Mouse (Mus musculus) myocyte (in vitro differentiated cells): ENCODE data around the gene Vsig10. TPM values are rescaled to one million over a fixed set of nuclear protein-coding genes. Genes with fewer than 3 reads are reported as not detected.
"Not testable (repeated sequence)": the region's sequence is repeated elsewhere in the genome, so short reads cannot be mapped to it uniquely, and the experiment has no call there.

Experiments
- H3K27me3 ChIP-seq: one replicate; pipeline ENCODE4 v1.6.1; 2011; ENCODE audit not compliant: control insufficient read depth, insufficient read depth, insufficient read length
- H3K36me3 ChIP-seq: one replicate; pipeline ENCODE4 v1.6.1; 2011; ENCODE audit not compliant: control insufficient read depth, insufficient read depth
- H3K4me2 ChIP-seq: one replicate; pipeline ENCODE4 v1.6.1; 2011; ENCODE audit warnings: low read depth, control low read depth
- H3K4me3 ChIP-seq: one replicate; pipeline ENCODE4 v1.5.1; 2011; ENCODE audit warnings: mild to moderate bottlenecking, control low read depth, moderate library complexity
- H3K79me2 ChIP-seq: one replicate; pipeline ENCODE4 v1.6.1; 2011; ENCODE audit not compliant: control insufficient read depth, insufficient read depth
- H3ac ChIP-seq: one replicate; pipeline ENCODE4 v1.6.1; 2011; ENCODE audit not compliant: control insufficient read depth, insufficient read length
- CEBPB ChIP-seq: IDR thresholded peaks from 2 replicates; pipeline ENCODE4 v1.6.1; 2011; ENCODE audit warnings: mild to moderate bottlenecking, moderate library complexity; ENCODE audit not compliant: poor library complexity, insufficient read depth, severe bottlenecking
- E2F4 ChIP-seq: IDR thresholded peaks from one replicate; pipeline ENCODE4 v1.6.1; 2011; ENCODE audit warnings: mild to moderate bottlenecking, control low read depth, moderate library complexity; ENCODE audit not compliant: insufficient read depth
- MAX ChIP-seq: IDR thresholded peaks from one replicate; pipeline ENCODE4 v1.6.1; 2011; ENCODE audit warnings: low read depth, mild to moderate bottlenecking, control low read depth
- MYOD1 ChIP-seq, 3 experiments: IDR thresholded peaks; one replicate each; pipeline ENCODE4 v1.6.1; 2011; ENCODE audit warnings: control low read depth in 2 of 3, low read depth in 2 of 3, mild to moderate bottlenecking in 2 of 3, moderate library complexity in 1 of 3; ENCODE audit not compliant: insufficient read length in 2 of 3, control insufficient read depth in 1 of 3
- MYOG ChIP-seq, 3 experiments: IDR thresholded peaks; one replicate each; pipeline ENCODE4 v1.6.1; 2011; ENCODE audit warnings: control low read depth in 2 of 3, low read depth in 2 of 3, mild to moderate bottlenecking in 2 of 3; ENCODE audit not compliant: insufficient read length in 2 of 3, control insufficient read depth in 1 of 3, insufficient read depth in 1 of 3
- POLR2A ChIP-seq: IDR thresholded peaks from one replicate; pipeline ENCODE4 v1.6.1; 2011; ENCODE audit warnings: low read depth, mild to moderate bottlenecking, control low read depth, moderate library complexity; ENCODE audit not compliant: insufficient read length
- POLR2AphosphoS2 ChIP-seq: IDR thresholded peaks from one replicate; pipeline ENCODE4 v1.6.1; 2011; ENCODE audit warnings: low read depth, control low read depth; ENCODE audit not compliant: insufficient read length
- REST ChIP-seq: IDR thresholded peaks from one replicate; pipeline ENCODE4 v1.6.1; 2011; ENCODE audit warnings: mild to moderate bottlenecking, control low read depth, moderate library complexity; ENCODE audit not compliant: insufficient read depth, insufficient read length
- SRF ChIP-seq: IDR thresholded peaks from one replicate; pipeline ENCODE4 v1.6.1; 2011; ENCODE audit warnings: low read depth; ENCODE audit not compliant: control insufficient read depth, insufficient read length
- TCF12 ChIP-seq: IDR thresholded peaks from one replicate; pipeline ENCODE4 v1.6.1; 2011; ENCODE audit warnings: mild to moderate bottlenecking, control low read depth; ENCODE audit not compliant: poor library complexity, insufficient read depth, severe bottlenecking
- TCF3 ChIP-seq: IDR thresholded peaks from one replicate; pipeline ENCODE4 v1.6.1; 2011; ENCODE audit warnings: low read depth, control low read depth; ENCODE audit not compliant: insufficient read length
- USF1 ChIP-seq: IDR thresholded peaks from one replicate; pipeline ENCODE4 v1.6.1; 2011; ENCODE audit warnings: low read depth, mild to moderate bottlenecking, control low read depth, moderate library complexity
- polyA plus RNA-seq: library from polyadenylated mRNA; unstranded; fragments of >200 nt; fragmentation: generic; extraction: Trizol; gene quantifications from one replicate; pipeline ENCODE4 v1.2.1, GENCODE M21; 2012; ENCODE audit warnings: missing spikeins

Gene Vsig10
- polyA plus RNA-seq, 1 experiment: 2.2 TPM

GRCm38 (mm10) chr5:117367206-117367605, 48.3 kb downstream of the Vsig10 start:
- Histone ChIP-seq H3K4me3 (no peak overlapping the region), H3ac (no peak overlapping the region), H3K27me3 (no peaks in the 10 kb centered on the region), H3K4me2 (no peak overlapping the region), H3K79me2 (peaks cover 63% of the 10 kb centered on the region), H3K36me3 (peaks cover 49% of the 10 kb centered on the region)
- TF ChIP-seq REST: no peak
- no peak for TF ChIP-seq CEBPB
- no peak for TF ChIP-seq POLR2A
- TF ChIP-seq MAX: no peak
- TF ChIP-seq SRF: no peak
- TF ChIP-seq USF1: no peak
- TF ChIP-seq TCF3: no peak
- no peak for TF ChIP-seq TCF12
- TF ChIP-seq MYOG (IDR thresholded peaks at IDR 0.05; ENCODE audit: control insufficient read depth in 1 of 3, insufficient read depth in 1 of 3, insufficient read length in 2 of 3, low read depth in 2 of 3): no peak

DNA sequence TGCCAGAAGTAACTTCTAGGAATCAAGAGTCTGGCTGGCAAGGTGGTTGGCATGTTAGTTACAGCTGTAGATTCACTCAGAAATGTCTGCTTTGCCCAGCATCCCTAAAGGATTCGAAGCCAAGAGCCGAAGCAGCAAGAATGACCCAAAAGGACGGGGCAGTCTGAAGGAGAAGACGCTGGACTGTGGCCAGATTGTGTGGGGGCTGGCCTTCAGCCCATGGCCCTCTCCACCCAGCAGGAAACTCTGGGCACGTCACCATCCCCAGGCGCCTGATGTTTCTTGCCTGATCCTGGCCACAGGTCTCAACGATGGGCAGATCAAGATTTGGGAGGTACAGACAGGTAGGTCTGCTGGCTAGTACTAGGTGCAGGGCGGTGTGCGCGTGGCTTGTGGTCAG, 51.7 kb downstream of the Vsig10 start:
- Histone ChIP-seq H3K36me3 (peaks cover 55% of the 10 kb centered on the region), H3K27me3 (no peaks in the 10 kb centered on the region), H3ac (no peak overlapping the region), H3K4me3 (no peak overlapping the region), H3K4me2 (no peak overlapping the region), H3K79me2 (peaks cover 34% of the 10 kb centered on the region)
- TF ChIP-seq MAX (no peak), POLR2A (no peak), E2F4 (no peak), REST (no peak), MYOD1 (IDR thresholded peaks at IDR 0.05; ENCODE audit: control insufficient read depth in 1 of 3, insufficient read length in 2 of 3, low read depth in 2 of 3) (no peak), CEBPB (no peak), SRF (no peak), POLR2AphosphoS2 (no peak), TCF12 (no peak), TCF3 (no peak), MYOG (IDR thresholded peaks at IDR 0.05; ENCODE audit: control insufficient read depth in 1 of 3, insufficient read depth in 1 of 3, insufficient read length in 2 of 3, low read depth in 2 of 3) (no peak), USF1 (no peak)

GRCm38 (mm10) chr5:117373418-117373817, 54.5 kb downstream of the Vsig10 start:
- no peaks in the 10 kb centered on the region for H3K27me3 ChIP-seq
- peaks cover 7% of the 10 kb centered on the region for H3K79me2 ChIP-seq
- H3ac ChIP-seq: no peak overlapping the region
- peaks cover 39% of the 10 kb centered on the region for H3K36me3 ChIP-seq
- no peak overlapping the region for H3K4me2 ChIP-seq
- H3K4me3 ChIP-seq: no peak overlapping the region
- no peak for TF ChIP-seq SRF
- no peak for TF ChIP-seq REST
- peak; percentile 41 for TF ChIP-seq POLR2AphosphoS2
- no peak for TF ChIP-seq CEBPB
- no peak for TF ChIP-seq POLR2A

- no peak overlapping the region for H3K4me2 ChIP-seq
- H3K79me2 ChIP-seq: no peaks in the 10 kb centered on the region
- H3K36me3 ChIP-seq: peaks cover 29% of the 10 kb centered on the region
- H3ac ChIP-seq: no peak overlapping the region
- TF ChIP-seq CEBPB (no peak), POLR2A (peak; percentile 49), MYOD1 (IDR thresholded peaks at IDR 0.05; ENCODE audit: control insufficient read depth in 1 of 3, insufficient read length in 2 of 3, low read depth in 2 of 3) (no peak), REST (no peak), MAX (no peak), POLR2AphosphoS2 (peak; percentile 11), TCF12 (no peak), USF1 (no peak), TCF3 (no peak), SRF (no peak), MYOG (IDR thresholded peaks at IDR 0.05; ENCODE audit: control insufficient read depth in 1 of 3, insufficient read depth in 1 of 3, insufficient read length in 2 of 3, low read depth in 2 of 3) (no peak)
- no peak overlapping the region for H3K4me3 ChIP-seq
- H3K27me3 ChIP-seq: no peaks in the 10 kb centered on the region
Measured at GRCm38 (mm10) chr5:117374372-117375049, 55.6 kb downstream of the Vsig10 start.

DNA sequence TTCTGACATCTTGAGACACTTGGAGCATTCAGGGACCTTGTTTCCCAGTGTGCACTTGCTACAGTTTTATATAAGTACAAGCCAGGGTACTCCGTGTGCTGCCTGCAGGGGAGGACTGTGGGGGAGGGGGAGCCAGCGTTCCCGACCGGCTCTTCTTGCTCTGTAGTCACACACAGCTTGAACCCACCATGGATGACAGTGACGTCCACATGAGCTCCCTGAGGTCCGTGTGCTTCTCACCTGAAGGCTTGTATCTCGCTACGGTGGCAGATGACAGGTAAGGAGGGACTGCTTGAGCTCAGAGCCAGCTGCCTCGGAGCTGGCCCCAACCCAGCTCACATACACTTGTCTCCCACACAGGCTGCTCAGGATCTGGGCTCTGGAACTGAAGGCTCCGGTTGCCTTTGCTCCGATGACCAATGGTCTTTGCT, 57.5 kb downstream of the Vsig10 start:
- H3K4me2 ChIP-seq: no peak overlapping the region
- peaks cover 24% of the 10 kb centered on the region for H3K36me3 ChIP-seq
- TF ChIP-seq SRF: no peak
- no peak overlapping the region for H3K4me3 ChIP-seq
- H3K27me3 ChIP-seq: no peaks in the 10 kb centered on the region
- no peaks in the 10 kb centered on the region for H3K79me2 ChIP-seq
- H3ac ChIP-seq: no peak overlapping the region

DNA sequence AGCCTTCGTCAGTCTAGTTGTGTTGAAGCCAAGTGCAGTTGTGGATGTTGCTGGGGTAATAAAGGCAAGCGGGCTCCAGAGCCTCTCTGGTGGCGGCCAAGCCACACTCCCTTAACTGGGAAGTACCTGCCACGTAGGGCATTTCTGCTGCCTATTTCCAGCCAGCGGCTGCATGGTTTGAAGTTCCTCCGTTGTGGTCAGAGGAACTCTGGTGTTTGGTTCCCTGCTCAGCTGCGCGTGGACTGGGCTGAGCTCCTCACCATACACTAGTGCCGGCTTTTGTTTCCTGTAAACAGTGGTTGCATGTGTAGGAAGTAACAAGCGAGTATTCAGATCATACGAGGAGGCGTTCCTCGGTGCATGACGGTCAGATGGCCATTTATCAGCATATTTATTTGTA, 58.8 kb downstream of the Vsig10 start:
- not testable (repeated sequence) for H3K4me2 ChIP-seq, H3ac ChIP-seq, H3K79me2 ChIP-seq, H3K27me3 ChIP-seq, H3K4me3 ChIP-seq
- peaks cover 14% of the 10 kb centered on the region for H3K36me3 ChIP-seq
